Mouse (Mus musculus): ENCODE measurements around the gene Iars2. TPM values are rescaled to one million over a fixed set of nuclear protein-coding genes. Genes with fewer than 3 reads are reported as not detected.

The Iars2 gene
- polyA plus RNA-seq, 1 experiment from 2014 or later = 31.3 TPM

MicroRNA genes within 50 kb of the gene (microRNA counts, 519-probe panel; counts per million panel counts)
- microRNA mmu-miR-194 = 4,563 counts per million, percentile 81 among the panel's probes with 10 or more counts
- 473 counts per million, percentile 71 among the panel's probes with 10 or more counts for microRNA mmu-miR-664

Small RNA genes lying within 50 kb of the gene (microRNA-seq; reads per million reads assigned to microRNA genes)
- gene Mir194-1 (ENCODE audit: borderline number of aligned reads) (7.9 reads per million, percentile 14 among the genes with 10 or more reads in this experiment), gene Mir215 (ENCODE audit: borderline number of aligned reads) (32.0 reads per million, percentile 34 among the genes with 10 or more reads in this experiment), gene Mir664 (ENCODE audit: borderline number of aligned reads) (16.2 reads per million, percentile 23 among the genes with 10 or more reads in this experiment)

Other genes starting within 250 kb of the Iars2 start
- gene Rab3gap2, start 125.3 kb downstream of the Iars2 start, polyA plus RNA-seq (2015; fragmentation: Nextera tagmentation; extraction: Ambion mirVana) = 16.2 and 16.8 TPM in 2 replicates
- gene Bpnt1, start 2.8 kb upstream of the Iars2 start, polyA plus RNA-seq (2015; fragmentation: Nextera tagmentation; extraction: Ambion mirVana) = 23.9 and 25.4 TPM in 2 replicates
- gene Eprs, start 33.6 kb upstream of the Iars2 start, polyA plus RNA-seq (2015; fragmentation: Nextera tagmentation; extraction: Ambion mirVana) = 89.9 and 99.2 TPM in 2 replicates
- gene Slc30a10, start 125.5 kb upstream of the Iars2 start, polyA plus RNA-seq (2015; fragmentation: Nextera tagmentation; extraction: Ambion mirVana) = 0.03 and 0.04 TPM in 2 replicates